Mouse (Mus musculus): ENCODE results near the gene Micall1.

Micall1 gene

GRCm38 (mm10) chr15:79129311-79129710, 20.6 kb downstream of the Micall1 start:
- DNase-seq (ENCODE audit: extremely low spot score): no peak

- DNase-seq (ENCODE audit: extremely low spot score): no peak
These were observed 22.1 kb downstream of the Micall1 start for GRCm38 (mm10) chr15:79130782-79131181.

GRCm38 (mm10) chr15:79131442-79131841, 22.7 kb downstream of the Micall1 start:
- DNase-seq (ENCODE audit: extremely low spot score): no peak

- DNase-seq (ENCODE audit: extremely low spot score): no peak
These were observed 24.5 kb downstream of the Micall1 start for GRCm38 (mm10) chr15:79133191-79133661.

- DNase-seq (ENCODE audit: extremely low spot score): no peak
These were observed 26.0 kb downstream of the Micall1 start for GRCm38 (mm10) chr15:79134496-79135270.

GRCm38 (mm10) chr15:79135332-79135731, 26.6 kb downstream of the Micall1 start:
- DNase-seq (ENCODE audit: extremely low spot score): no peak

- DNase-seq (ENCODE audit: extremely low spot score): no peak
These were observed 27.3 kb downstream of the Micall1 start for GRCm38 (mm10) chr15:79135783-79136575.

- DNase-seq (ENCODE audit: extremely low spot score): no peak
These were observed 30.9 kb downstream of the Micall1 start for GRCm38 (mm10) chr15:79139640-79140039.

- DNase-seq (ENCODE audit: extremely low spot score): peak; percentile 96
These were observed 32.3 kb downstream of the Micall1 start, which contains the start of the genes Polr2f and 1700088E04Rik for GRCm38 (mm10) chr15:79140866-79141565. TSS of gene Polr2f (plus strand) at chr15:79141009. TSS of gene 1700088E04Rik (minus strand) at chr15:79141253.

GRCm38 (mm10) chr15:79141566-79141917, 32.8 kb downstream of the Micall1 start:
- no peak for DNase-seq (ENCODE audit: extremely low spot score)

GRCm38 (mm10) chr15:79143316-79143715, 34.6 kb downstream of the Micall1 start:
- no peak for DNase-seq (ENCODE audit: extremely low spot score)

GRCm38 (mm10) chr15:79144021-79144420, 35.3 kb downstream of the Micall1 start:
- DNase-seq (ENCODE audit: extremely low spot score): no peak

- DNase-seq (ENCODE audit: extremely low spot score): no peak
These were observed 36.8 kb downstream of the Micall1 start for GRCm38 (mm10) chr15:79145522-79145921.

GRCm38 (mm10) chr15:79148533-79148932, 39.8 kb downstream of the Micall1 start:
- DNase-seq (ENCODE audit: extremely low spot score): peak; percentile 86

GRCm38 (mm10) chr15:79151881-79152280, 43.2 kb downstream of the Micall1 start:
- no peak for DNase-seq (ENCODE audit: extremely low spot score)

- no peak for DNase-seq (ENCODE audit: extremely low spot score)
These were observed 44.0 kb downstream of the Micall1 start for GRCm38 (mm10) chr15:79152709-79153108.

- no peak for DNase-seq (ENCODE audit: extremely low spot score)
These were observed 46.9 kb downstream of the Micall1 start for GRCm38 (mm10) chr15:79155572-79155971.

- DNase-seq (ENCODE audit: extremely low spot score): no peak
These were observed 53.6 kb downstream of the Micall1 start for GRCm38 (mm10) chr15:79162301-79162700.

- no peak for DNase-seq (ENCODE audit: extremely low spot score)
These were observed 54.1 kb downstream of the Micall1 start for GRCm38 (mm10) chr15:79162822-79163221.

GRCm38 (mm10) chr15:79164251-79164650, 55.6 kb downstream of the Micall1 start:
- DNase-seq (ENCODE audit: extremely low spot score): no peak

GRCm38 (mm10) chr15:79165140-79165539, 56.4 kb downstream of the Micall1 start, which contains the start of gene Sox10:
TSS of gene Sox10 (minus strand) at chr15:79165240.
- DNase-seq (ENCODE audit: extremely low spot score): no peak

GRCm38 (mm10) chr15:79166712-79167111, 58.0 kb downstream of the Micall1 start:
- peak; percentile 52 for DNase-seq (ENCODE audit: extremely low spot score)
